Mouse (Mus musculus): ENCODE data around the gene Dkk3.

Dkk3 gene

DNA sequence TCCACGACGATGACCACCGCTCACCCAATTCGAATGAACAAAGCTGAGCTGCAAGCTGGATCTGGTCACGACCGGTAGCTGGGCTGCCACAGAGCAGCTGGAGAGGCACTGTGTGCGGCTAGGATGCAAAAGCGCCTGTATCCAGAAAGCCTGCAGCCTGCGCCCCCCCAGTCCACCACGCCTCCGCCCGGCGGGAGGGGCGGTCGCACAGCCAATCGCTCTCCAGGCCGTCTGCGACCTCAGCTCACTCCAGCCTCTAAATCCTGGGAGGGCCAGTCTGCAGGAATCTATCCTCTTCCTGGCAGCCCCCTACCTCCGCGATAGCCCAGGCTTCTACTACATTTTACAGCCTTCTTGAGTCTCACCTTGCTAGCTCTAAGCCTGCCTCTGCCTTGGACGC, at the start of gene Dkk3:
TSS of gene Dkk3 (minus strand) at position 116 of the 400 bp plus-strand sequence.
- DNase-seq (ENCODE audit: low spot score in 2 of 2): no peak

DNA sequence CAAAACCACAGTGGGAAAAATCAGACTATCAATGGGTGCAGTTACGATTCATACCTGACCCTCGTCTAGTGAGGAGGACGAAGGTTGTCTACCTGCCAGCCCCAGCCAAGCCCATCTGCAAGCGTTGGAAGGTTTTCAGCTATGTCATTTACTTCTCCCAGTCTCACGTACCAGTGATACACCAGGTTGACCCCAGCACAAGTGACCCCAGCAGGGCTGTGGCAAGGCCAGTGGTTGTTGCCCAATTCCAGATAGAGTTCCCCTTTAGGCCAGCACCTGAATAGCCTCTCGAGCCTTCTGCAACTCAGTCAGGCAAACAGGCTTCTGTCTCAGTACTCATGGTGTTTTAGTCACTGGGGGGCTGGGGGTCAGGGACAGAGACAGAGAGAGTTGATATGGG, 48.9 kb upstream of the Dkk3 start:
- DNase-seq (ENCODE audit: low spot score in 2 of 2): no peak

GRCm38 (mm10) chr7:112205513-112205912, 46.7 kb upstream of the Dkk3 start:
- no peak for DNase-seq (ENCODE audit: low spot score in 2 of 2)

DNA sequence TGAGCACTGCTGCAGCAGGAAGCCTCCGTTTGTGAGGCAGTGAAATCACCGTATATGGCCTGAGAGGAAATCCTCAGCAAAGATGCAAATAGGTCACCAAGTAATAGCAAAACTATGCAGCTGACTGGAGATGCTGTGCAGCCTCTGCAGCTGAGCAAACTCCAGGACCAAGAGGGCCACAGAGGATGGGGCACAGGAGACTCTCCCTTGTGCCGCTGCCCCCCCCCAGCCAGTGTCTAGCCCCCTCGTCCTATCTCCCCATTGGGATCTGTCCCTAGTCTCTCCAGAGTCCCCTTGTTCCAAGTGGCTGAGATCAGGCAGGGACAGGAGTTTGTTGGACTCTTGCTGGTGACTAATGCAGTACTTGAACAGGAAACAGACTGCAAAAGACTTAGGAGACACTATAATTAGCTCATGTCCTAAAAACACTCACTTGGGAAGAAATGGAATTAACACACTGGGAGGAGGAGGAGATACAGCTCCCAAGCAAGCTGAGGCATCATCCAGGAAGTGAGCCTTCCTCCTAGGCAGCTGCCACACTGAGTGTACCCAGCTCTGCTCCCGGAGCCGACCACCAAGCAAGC, 45.6 kb upstream of the Dkk3 start:
- DNase-seq (ENCODE audit: low spot score in 2 of 2): no peak

DNA sequence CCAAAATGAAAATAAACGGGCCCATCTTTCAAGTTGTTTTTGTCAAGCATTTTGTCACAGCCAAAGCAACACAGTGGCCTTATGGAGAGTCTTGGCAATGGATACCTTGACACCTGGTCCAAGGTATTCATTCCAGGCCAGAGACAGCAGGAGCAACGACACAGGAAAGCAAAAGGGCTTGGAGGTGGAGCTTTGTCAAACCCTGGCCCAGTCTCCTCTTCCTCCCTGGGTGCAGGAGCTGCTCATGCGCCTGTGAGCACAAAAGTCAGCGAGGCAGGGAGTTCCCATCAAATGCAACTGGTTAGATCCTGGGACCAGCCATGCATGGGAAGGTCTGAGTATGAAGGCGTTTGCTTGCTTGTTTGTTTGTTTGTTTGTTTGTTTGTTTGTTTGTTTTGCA, 45.1 kb upstream of the Dkk3 start:
- no peak for DNase-seq (ENCODE audit: low spot score in 2 of 2)

DNA sequence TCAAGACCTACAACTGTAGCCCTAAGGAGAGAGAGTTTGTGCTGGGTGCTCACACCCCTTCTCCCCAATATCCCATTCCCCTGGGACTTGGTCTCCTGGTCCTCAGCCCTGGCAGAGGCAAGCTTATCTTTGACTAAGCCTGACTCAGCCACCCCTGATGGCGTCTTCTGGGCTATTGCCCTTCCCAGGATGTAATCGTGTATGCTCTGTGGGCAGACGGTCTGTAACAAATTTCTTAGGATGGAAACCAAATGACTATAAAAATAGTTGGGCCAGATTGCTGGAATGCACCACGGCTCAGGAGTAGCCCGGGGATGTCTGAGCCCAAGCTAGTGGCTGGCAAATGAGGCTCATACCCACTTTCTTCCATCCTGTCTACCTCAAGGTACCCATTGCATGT, 44.0 kb upstream of the Dkk3 start:
- DNase-seq (ENCODE audit: low spot score in 2 of 2): no peak

DNA sequence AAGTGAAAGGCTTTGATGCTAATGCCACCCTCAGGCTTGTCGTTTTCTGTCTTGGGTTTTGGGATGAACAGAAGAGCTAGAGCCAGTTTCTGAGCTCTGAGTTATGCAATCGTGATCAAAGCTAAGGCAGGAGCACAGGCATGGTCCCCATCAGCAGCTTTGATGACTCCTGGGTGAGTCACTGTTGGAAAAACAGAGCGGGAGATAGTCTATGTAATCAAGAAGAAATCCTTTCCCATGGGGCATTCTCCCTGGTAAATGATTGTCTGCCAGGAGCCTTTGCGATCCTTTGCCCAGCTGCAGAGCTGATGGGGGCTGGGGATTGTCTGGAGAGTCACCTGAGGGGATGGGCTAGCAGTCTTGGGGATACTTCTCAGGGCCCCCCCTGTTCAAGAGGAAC, 43.3 kb upstream of the Dkk3 start:
- DNase-seq (ENCODE audit: low spot score in 2 of 2): no peak

DNA sequence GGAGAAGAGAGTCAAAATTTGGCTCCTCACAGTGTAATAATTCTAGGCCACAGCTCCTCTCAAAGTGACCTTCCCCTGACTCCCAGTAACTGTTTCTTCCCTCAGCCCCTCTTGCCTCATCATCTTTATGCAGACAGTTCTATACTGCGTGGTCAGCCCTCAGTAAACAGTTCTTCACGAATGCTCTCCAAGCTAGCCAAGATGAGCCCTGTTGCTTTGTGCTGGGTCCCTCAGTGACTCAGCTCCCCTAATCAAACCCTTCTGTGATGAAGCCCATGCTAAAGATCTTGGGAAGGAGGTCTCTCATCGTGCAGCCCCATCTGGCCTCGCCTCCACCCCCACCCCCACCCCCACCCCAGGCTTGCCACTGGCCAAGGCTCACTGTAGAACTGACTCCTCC, 41.9 kb upstream of the Dkk3 start:
- no peak for DNase-seq (ENCODE audit: low spot score in 2 of 2)

GRCm38 (mm10) chr7:112199343-112199742, 40.5 kb upstream of the Dkk3 start:
- no peak for DNase-seq (ENCODE audit: low spot score in 2 of 2)

DNA sequence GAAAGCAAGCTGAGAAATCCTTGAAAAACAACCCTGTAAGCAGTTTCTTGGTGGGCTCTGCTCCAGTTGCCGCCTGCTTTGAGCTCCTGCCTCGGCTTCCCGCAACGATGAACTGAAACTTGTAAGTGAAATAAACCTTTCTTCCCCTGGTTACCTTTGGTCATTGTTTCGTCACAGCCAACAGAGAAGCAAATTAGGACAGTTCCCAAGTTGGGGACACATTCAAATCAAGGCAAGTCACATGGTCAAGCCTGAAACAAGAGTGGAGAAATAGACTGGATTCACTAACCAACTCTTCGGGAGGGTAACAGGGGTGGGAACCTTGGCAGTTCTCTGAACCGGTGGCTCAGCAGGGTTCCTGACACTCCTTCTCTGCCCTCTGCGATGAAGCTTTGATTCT, 38.6 kb upstream of the Dkk3 start:
- DNase-seq (ENCODE audit: low spot score in 2 of 2): no peak

DNA sequence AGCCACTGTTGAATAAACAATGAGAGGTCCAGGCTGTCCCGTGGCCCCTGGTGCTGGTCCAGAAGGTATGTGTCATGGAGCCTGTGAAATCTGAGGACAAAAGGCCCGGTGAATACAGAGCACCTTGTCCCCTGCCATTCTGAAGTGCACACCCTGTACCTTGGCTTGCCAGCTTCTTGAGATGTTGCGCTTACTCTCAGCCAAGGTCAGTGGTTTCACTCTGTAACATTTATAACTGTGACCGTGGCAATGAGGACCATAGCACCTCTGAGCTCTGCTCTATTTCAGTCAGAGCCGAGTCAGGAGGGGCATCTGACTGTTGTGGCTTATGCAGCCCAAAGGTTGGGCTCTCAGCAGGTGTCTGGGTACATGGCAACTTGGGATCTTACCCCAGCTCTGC, 35.4 kb upstream of the Dkk3 start:
- DNase-seq (ENCODE audit: low spot score in 2 of 2): no peak

DNA sequence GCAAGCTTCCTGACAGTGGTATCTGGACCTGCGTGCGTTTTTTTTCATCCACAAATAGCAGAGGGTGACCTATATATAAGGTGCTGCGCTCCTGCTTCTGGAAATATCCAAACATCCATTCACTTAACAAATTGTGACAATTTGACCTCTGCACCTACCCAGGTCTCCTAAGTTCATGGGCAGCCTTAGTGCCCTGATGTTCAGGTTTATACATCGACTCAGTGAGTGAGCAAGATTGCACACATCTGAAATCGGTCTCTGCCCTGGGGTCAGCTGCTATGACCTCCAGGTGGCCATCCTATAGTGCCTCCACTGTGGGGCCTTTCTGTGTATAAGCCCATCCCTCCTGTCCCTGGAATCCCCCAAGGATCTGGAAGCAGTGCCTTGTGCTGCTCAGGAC, 33.9 kb upstream of the Dkk3 start:
- DNase-seq (ENCODE audit: low spot score in 2 of 2): no peak

- no peak for DNase-seq (ENCODE audit: low spot score in 2 of 2)
These were observed 33.4 kb upstream of the Dkk3 start for GRCm38 (mm10) chr7:112192237-112192636.

DNA sequence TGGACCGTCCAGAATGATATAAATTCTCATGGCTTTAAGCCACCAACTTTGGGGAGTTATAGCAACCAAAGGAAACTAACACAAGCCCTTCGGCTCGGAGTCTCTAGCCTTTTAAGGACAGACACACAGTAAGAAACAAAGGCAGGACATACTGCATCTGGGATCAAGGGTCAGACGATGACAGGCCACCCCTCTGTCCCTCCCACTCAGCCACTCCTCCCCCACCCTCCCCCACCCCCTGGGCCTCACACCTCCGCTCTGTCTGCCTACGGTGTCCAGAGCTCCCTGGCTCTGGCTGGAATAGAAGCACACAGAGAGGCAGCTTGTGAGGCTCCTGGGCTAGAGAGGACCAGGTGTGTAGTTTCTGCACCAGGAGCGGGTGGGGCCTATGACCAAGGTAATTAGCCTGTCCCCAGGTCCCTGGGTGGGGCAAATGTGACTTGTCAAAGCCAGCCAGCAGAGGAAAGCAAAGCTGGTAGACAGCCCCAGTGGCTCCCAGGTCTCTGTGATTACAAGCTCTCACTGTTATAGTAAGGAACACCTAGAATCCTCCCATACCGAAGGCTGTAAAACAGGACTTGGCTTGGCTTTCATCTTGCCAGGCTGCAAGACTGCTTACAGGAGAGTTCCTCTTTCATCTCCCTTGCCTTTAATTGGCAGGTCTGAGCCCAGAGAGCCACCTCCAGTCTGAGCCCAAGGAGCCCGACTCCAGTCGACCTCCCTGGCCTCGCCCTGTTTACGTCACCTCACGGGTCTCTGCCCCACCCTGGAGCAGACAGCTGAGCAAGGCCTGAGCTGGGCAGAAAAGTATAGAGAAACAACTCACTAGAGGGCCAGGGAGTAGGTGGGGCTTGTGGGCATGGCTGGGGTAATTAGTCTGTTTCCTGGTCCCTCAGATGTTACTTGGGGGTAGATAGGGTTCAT, 28.9 kb upstream of the Dkk3 start:
- no peak for DNase-seq (ENCODE audit: low spot score in 2 of 2)

DNA sequence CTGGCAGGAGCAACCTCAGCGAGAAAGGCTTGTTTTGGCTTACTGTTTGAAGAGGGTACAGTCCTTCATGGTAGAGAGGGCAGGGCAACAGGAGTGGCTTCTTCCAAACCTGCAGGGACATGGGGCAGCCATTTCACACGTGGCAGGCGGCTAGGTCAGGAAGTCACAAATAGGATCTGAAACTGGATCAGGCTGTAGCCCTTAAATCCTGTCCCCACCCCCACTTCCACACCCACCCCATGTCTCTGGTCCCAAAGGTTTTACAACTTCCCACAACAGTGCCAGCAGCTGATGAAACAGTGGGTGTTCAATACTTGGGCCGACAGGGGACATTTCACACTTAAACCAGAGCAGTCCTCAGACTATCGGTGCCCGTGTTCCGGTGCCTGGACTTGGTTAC, 28.0 kb upstream of the Dkk3 start:
- DNase-seq (ENCODE audit: low spot score in 2 of 2): no peak

- DNase-seq (ENCODE audit: low spot score in 2 of 2): no peak
These were observed 26.4 kb upstream of the Dkk3 start for GRCm38 (mm10) chr7:112185226-112185745.

- no peak for DNase-seq (ENCODE audit: low spot score in 2 of 2)
These were observed 25.8 kb upstream of the Dkk3 start for GRCm38 (mm10) chr7:112184519-112185225.

DNA sequence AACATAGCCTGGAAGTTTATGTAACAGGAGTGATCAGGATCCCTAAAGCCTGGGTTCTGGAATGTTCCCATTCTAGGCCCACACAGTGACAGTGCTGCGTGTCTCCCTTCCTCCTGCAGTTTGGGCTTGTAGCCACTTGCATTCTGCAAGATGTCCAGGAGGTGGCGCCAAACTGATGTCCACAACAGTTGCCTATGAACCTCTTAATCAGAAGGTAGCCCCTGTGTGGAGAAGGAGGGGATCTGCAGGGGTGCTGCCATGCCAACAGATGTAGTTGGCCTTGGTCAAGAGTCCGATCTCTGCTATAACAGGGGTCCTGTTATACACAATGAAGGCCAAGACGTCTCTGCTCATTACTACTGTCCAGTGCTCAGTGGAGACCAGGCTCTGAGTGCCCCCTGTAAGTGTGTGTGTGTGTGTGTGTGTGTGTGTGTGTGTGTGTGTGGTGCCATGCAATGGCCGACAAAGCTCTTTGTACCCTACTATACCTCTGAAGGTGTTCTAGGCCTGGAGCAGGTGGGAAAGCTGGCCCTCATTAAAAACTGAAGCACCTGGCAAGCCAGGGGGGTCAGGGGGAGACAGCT, 24.5 kb upstream of the Dkk3 start:
- peak; percentile 54 to 80 for DNase-seq (ENCODE audit: low spot score in 2 of 2)

DNA sequence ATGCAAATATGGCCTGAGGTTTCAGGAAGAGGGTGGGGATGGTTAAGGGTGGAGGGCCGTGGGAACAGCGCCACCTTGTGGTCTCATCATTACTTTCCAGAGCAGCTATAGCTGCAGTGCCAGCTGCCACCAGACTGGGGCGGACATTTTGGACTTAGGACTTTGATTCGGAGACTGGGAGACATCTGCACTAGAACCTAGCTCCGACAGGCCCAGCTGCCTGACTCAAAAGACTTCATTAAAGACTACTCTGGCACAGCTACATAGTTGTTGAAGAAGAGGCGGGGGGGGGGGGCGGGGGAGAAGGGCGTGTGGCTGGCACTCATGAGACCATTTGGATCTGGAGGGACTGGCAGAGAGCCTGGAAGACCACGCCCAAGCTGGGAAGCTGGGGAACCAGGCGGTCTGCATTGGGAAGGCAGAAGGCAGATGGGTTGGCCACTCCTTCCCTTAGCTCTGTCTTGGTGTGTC, 21.4 kb upstream of the Dkk3 start:
- DNase-seq (ENCODE audit: low spot score in 2 of 2): peak; percentile 26 to 75

GRCm38 (mm10) chr7:112176627-112177026, 17.8 kb upstream of the Dkk3 start:
- DNase-seq (ENCODE audit: low spot score in 2 of 2): no peak

GRCm38 (mm10) chr7:112172669-112173068, 13.8 kb upstream of the Dkk3 start:
- DNase-seq (ENCODE audit: low spot score in 2 of 2): no peak

Data from spleen, postnatal 10 days (tissue).